Mouse (Mus musculus): ENCODE measurements around the gene Nfkb2. TPM values are rescaled to one million over a fixed set of nuclear protein-coding genes. Genes with fewer than 3 reads are reported as not detected.

The Nfkb2 gene
- polyA plus RNA-seq, 1 experiment = 47.8 TPM

DNA sequence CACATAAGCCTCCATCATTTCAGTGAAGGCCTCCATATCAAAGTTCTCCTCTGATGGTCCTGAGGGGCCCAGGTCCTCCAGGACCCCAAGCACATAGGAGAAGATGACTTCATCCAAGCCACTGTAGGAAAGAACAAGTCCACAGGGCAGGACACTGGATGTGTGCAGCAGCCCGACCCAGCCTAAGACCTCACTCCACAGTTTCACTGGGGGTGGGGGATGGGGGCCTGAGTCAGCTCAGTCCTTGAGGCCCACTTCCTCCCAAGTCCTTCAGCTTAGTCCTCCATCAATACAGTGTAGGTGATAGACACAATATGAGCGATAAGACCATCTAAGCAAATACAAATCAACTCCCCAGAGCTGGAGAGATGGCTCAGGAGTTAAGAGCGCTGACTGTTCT is 27.8 kb downstream of the Nfkb2 start:
- Histone ChIP-seq H3K36me3 (ENCODE audit: control insufficient read depth, insufficient read depth) (peaks cover 3% of the 10 kb centered on the region), H3ac (ENCODE audit: control insufficient read depth, insufficient read length, low read depth) (no peak overlapping the region), H3K4me3 (ENCODE audit: insufficient read depth, poor library complexity, severe bottlenecking) (no peak overlapping the region), H3K79me3 (ENCODE audit: low read depth) (no peaks in the 10 kb centered on the region), H3K79me2 (ENCODE audit: control insufficient read depth, insufficient read depth) (no peaks in the 10 kb centered on the region), H3K27me3 (ENCODE audit: control insufficient read depth, insufficient read depth, insufficient read length) (no peaks in the 10 kb centered on the region)
- TF ChIP-seq MYOD1 (IDR thresholded peaks at IDR 0.05; ENCODE audit: control insufficient read depth, insufficient read length, low read depth) = no peak
- TF ChIP-seq CEBPB (IDR thresholded peaks at IDR 0.05; ENCODE audit: low read depth) = no peak
- TF ChIP-seq FOSL1 (IDR thresholded peaks at IDR 0.05; ENCODE audit: insufficient read depth, low read length, poor library complexity, severe bottlenecking) = no peak
- no peak for TF ChIP-seq MAX (IDR thresholded peaks at IDR 0.05)
- TF ChIP-seq MYOG (IDR thresholded peaks at IDR 0.05; ENCODE audit: control insufficient read depth, extremely low read depth, insufficient read length) = no peak
- TF ChIP-seq CTCF (IDR thresholded peaks at IDR 0.05; ENCODE audit: control insufficient read depth, insufficient read depth, insufficient read length) = no peak
- TF ChIP-seq USF1 (IDR thresholded peaks at IDR 0.05; ENCODE audit: low read depth) = no peak

- Histone ChIP-seq H3K27me3 (ENCODE audit: control insufficient read depth, insufficient read depth, insufficient read length) (no peaks in the 10 kb centered on the region), H3K79me2 (ENCODE audit: control insufficient read depth, insufficient read depth) (peaks cover 8% of the 10 kb centered on the region), H3ac (ENCODE audit: control insufficient read depth, insufficient read length, low read depth) (no peak overlapping the region), H3K4me3 (ENCODE audit: insufficient read depth, poor library complexity, severe bottlenecking) (no peak overlapping the region), H3K36me3 (ENCODE audit: control insufficient read depth, insufficient read depth) (peaks cover 3% of the 10 kb centered on the region), H3K79me3 (ENCODE audit: low read depth) (no peaks in the 10 kb centered on the region)
- TF ChIP-seq MYOD1 (IDR thresholded peaks at IDR 0.05; ENCODE audit: control insufficient read depth, insufficient read length, low read depth) = no peak
- no peak for TF ChIP-seq USF1 (IDR thresholded peaks at IDR 0.05; ENCODE audit: low read depth)
- no peak for TF ChIP-seq CEBPB (IDR thresholded peaks at IDR 0.05; ENCODE audit: low read depth)
- TF ChIP-seq FOSL1 (IDR thresholded peaks at IDR 0.05; ENCODE audit: insufficient read depth, low read length, poor library complexity, severe bottlenecking) = no peak
- no peak for TF ChIP-seq MAX (IDR thresholded peaks at IDR 0.05)
- no peak for TF ChIP-seq CTCF (IDR thresholded peaks at IDR 0.05; ENCODE audit: control insufficient read depth, insufficient read depth, insufficient read length)
- TF ChIP-seq MYOG (IDR thresholded peaks at IDR 0.05; ENCODE audit: control insufficient read depth, extremely low read depth, insufficient read length) = no peak
These were observed 28.7 kb downstream of the Nfkb2 start for GRCm38 (mm10) chr19:46332721-46333339.

GRCm38 (mm10) chr19:46333906-46334305 is 29.8 kb downstream of the Nfkb2 start:
- no peak for TF ChIP-seq MAX (IDR thresholded peaks at IDR 0.05)
- TF ChIP-seq FOSL1 (IDR thresholded peaks at IDR 0.05; ENCODE audit: insufficient read depth, low read length, poor library complexity, severe bottlenecking) = no peak
- no peak for TF ChIP-seq CTCF (IDR thresholded peaks at IDR 0.05; ENCODE audit: control insufficient read depth, insufficient read depth, insufficient read length)
- TF ChIP-seq MYOG (IDR thresholded peaks at IDR 0.05; ENCODE audit: control insufficient read depth, extremely low read depth, insufficient read length) = no peak
- TF ChIP-seq MYOD1 (IDR thresholded peaks at IDR 0.05; ENCODE audit: control insufficient read depth, insufficient read length, low read depth) = no peak
- TF ChIP-seq USF1 (IDR thresholded peaks at IDR 0.05; ENCODE audit: low read depth) = no peak
- TF ChIP-seq CEBPB (IDR thresholded peaks at IDR 0.05; ENCODE audit: low read depth) = no peak
- no peak overlapping the region for H3ac ChIP-seq (ENCODE audit: control insufficient read depth, insufficient read length, low read depth)
- peaks cover 3% of the 10 kb centered on the region for H3K36me3 ChIP-seq (ENCODE audit: control insufficient read depth, insufficient read depth)
- peaks cover 13% of the 10 kb centered on the region for H3K79me2 ChIP-seq (ENCODE audit: control insufficient read depth, insufficient read depth)
- no peaks in the 10 kb centered on the region for H3K27me3 ChIP-seq (ENCODE audit: control insufficient read depth, insufficient read depth, insufficient read length)
- no peak overlapping the region for H3K4me3 ChIP-seq (ENCODE audit: insufficient read depth, poor library complexity, severe bottlenecking)
- no peaks in the 10 kb centered on the region for H3K79me3 ChIP-seq (ENCODE audit: low read depth)

DNA sequence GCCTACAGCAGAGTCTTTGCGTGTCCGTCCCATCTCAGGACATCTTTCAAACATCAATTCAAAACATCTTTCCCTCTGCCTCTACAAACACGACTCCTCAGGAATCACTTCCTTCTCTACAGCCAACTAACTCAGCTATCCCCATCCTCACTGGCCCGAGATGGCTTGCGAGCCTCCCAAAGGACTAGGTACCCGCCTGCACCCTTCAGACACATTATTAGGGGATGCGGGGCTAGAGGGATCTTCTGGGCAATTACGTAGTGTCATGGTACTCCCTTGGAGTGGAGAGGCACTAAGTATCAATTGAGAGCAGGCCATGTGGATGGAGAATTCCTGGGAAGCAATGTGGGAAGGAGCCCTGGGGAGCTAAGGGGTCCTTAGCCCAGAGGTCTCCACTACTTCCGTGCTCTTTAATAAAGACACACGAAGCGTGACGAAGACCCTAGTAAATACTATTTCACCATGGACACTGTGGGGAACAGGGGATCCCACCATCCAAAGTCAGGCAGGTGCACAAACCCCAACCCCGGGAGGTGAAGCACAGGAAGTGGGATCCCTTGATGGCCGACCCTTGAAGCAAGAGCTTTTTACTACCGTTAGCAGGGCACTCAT is 33.7 kb downstream of the Nfkb2 start:
- Histone ChIP-seq H3ac (ENCODE audit: control insufficient read depth, insufficient read length, low read depth) (peak overlapping the region; percentile 68), H3K36me3 (ENCODE audit: control insufficient read depth, insufficient read depth) (peaks cover 3% of the 10 kb centered on the region), H3K27me3 (ENCODE audit: control insufficient read depth, insufficient read depth, insufficient read length) (no peaks in the 10 kb centered on the region), H3K79me2 (ENCODE audit: control insufficient read depth, insufficient read depth) (peaks cover 13% of the 10 kb centered on the region), H3K4me3 (ENCODE audit: insufficient read depth, poor library complexity, severe bottlenecking) (peak overlapping the region; percentile 64), H3K79me3 (ENCODE audit: low read depth) (no peaks in the 10 kb centered on the region)
- TF ChIP-seq CTCF (IDR thresholded peaks at IDR 0.05; ENCODE audit: control insufficient read depth, insufficient read depth, insufficient read length) = no peak

- Histone ChIP-seq H3ac (ENCODE audit: control insufficient read depth, insufficient read length, low read depth) (peak within 1 kb of the TSS; percentile 68), H3K36me3 (ENCODE audit: control insufficient read depth, insufficient read depth) (peaks cover 3% of the 10 kb centered on the region), H3K79me2 (ENCODE audit: control insufficient read depth, insufficient read depth) (peaks cover 13% of the 10 kb centered on the region), H3K4me3 (ENCODE audit: insufficient read depth, poor library complexity, severe bottlenecking) (peak within 1 kb of the TSS; percentile 64), H3K79me3 (ENCODE audit: low read depth) (no peaks in the 10 kb centered on the region), H3K27me3 (ENCODE audit: control insufficient read depth, insufficient read depth, insufficient read length) (no peaks in the 10 kb centered on the region)
- TF ChIP-seq MAX (IDR thresholded peaks at IDR 0.05) = peak; percentile 60
- no peak for TF ChIP-seq CTCF (IDR thresholded peaks at IDR 0.05; ENCODE audit: control insufficient read depth, insufficient read depth, insufficient read length)
- TF ChIP-seq USF1 (IDR thresholded peaks at IDR 0.05; ENCODE audit: low read depth) = peak; percentile 79
- TF ChIP-seq CEBPB (IDR thresholded peaks at IDR 0.05; ENCODE audit: low read depth) = no peak
- no peak for TF ChIP-seq MYOD1 (IDR thresholded peaks at IDR 0.05; ENCODE audit: control insufficient read depth, insufficient read length, low read depth)
- TF ChIP-seq MYOG (IDR thresholded peaks at IDR 0.05; ENCODE audit: control insufficient read depth, extremely low read depth, insufficient read length) = no peak
These were observed 34.3 kb downstream of the Nfkb2 start, which contains the start of gene Cuedc2 for GRCm38 (mm10) chr19:46338331-46338936. Gene Cuedc2, minus strand, starts transcription at chr19:46338702.
